Mouse (Mus musculus) kidney, adult 8-10 months (tissue): ENCODE measurements around the gene Cd22.
"Not testable (repeated sequence)": the region's sequence is repeated elsewhere in the genome, so short reads cannot be mapped to it uniquely, and the experiment has no call there.

Experiments used
- DNase-seq, 2 experiments: peaks; one replicate each; pipeline ENCODE4 v3.0.0; 2022

Gene Cd22

DNA sequence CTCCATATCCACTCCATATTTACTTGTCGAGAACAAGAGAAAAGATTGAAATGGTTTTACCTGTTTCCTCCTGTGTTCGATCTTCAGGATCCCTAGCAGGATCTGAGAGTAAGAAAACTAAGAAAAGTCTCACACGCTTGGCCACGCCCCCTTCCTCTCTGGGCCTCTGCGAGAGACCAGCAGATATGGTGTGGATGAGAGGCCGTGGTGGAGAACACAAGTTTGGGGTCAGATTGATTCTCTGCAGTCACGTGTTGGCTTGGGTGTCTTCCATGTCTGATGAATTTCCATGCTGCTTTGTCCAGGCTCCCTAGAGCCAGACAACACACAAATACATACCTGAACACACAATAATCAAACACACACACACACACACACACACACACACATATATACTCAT is at the start of gene Cd22:
Cd22 (minus strand) TSS at position 167 of the 400 bp plus-strand sequence.
- no peak for DNase-seq

DNA sequence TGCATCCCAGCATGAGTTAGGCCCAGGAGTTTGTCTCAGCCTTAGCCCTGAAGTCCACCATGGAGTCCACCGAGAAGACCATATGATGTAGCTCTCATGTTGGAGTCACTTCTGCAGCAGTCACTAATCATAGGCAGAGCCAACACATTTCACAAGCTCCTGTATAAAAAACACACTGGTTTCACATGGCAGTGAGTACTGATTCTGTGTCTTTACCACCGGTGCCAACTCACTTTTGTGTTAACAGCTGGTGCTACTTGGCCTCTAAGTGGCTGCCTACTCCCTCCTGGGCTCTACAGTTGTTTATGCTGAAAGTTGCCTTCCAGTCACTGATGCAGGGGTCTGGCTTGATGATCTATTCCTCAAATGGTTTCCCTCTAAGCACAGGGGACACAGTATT is 44.4 kb upstream of the Cd22 start, which contains the start of gene Hamp2:
Hamp2 (minus strand) TSS at position 101 of the 400 bp plus-strand sequence.
- DNase-seq = not testable (repeated sequence)

DNA sequence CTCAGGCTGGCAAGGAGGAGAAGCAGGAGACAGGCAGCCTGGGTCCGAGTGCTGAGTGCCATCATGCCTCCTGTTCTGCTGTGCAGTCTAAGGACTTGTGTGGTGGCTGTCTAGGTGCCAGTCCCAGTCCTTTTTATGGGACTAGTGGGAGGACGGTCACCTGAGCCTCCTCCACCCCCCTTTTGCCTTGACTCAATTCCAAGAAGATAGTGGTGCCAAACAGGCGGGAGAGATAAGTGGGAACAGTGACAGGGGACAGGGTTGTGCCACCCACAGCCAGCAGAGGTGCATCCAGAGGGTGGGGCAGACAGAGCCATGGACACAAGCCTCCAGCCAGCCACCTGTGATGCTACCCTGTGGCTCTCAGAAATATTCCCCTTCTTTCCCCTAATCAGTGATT is 43.9 kb upstream of the Cd22 start:
- no peak for DNase-seq

GRCm38 (mm10) chr7:30922490-30922889 is 42.3 kb upstream of the Cd22 start:
- not testable (repeated sequence) for DNase-seq

- no peak for DNase-seq
These were observed 40.1 kb upstream of the Cd22 start for GRCm38 (mm10) chr7:30920217-30920616.

DNA sequence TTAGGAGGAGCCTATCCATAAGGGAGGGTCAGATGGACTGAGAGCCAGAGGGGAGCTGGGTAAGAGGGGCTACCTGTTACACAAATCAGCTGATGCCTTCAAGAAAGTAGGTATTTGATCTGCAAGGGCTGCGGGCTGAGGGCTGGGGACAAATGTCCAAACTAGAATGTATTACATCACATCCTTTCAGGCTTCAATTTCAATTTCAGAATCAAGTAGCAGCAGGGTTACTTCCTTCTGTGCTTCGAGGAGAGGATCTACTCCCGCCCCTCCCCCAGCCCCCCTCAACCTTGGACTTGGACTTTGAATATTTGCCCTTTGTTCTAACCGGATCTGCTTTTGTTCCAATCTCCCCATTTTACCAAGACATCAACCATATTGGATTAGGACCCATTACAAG is 37.1 kb upstream of the Cd22 start:
- no peak for DNase-seq

GRCm38 (mm10) chr7:30916713-30917112 is 36.6 kb upstream of the Cd22 start:
- DNase-seq = no peak

DNA sequence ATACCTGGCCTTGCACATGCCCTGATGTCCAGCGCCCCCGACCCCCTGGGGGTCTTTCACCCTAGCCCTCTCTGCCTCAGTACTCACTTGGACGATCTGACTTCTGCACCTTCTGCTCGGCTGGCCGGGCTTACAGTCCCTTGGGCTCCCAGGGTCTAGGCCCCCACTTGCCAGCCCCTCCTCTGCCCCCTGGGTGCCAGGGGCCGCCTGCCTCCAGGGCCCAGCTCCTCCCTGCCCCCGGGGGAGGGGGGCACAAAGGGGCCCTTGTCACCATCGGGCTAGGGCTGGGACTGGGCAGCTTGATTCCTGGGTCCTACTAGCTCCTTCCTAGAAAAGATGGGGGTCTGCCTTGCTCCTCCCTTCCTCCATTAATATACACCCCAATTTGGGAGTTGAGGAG is 34.6 kb upstream of the Cd22 start, which contains the start of gene Mag:
Mag (minus strand) TSS at position 142 of the 400 bp plus-strand sequence.
- no peak for DNase-seq

DNA sequence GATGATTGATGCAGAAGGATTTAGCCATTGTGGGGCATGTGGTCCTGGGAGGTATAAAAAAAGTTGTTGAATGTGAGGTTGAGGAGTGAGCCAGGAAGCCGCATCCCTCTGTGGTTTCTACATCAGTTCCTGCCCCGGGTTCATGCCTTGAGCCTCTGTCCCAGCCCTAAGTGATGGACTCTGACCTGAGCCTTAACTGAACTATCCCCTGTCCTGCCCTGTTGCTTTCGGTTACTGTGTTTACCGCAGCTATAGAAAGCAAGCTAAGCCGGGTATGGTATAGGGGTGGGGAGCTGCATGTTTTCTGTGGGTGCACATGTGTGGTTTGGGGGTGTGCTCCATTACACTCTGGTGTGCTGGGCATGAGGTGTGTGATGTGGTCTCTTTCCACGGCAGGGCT is 29.6 kb upstream of the Cd22 start:
- no peak for DNase-seq

DNA sequence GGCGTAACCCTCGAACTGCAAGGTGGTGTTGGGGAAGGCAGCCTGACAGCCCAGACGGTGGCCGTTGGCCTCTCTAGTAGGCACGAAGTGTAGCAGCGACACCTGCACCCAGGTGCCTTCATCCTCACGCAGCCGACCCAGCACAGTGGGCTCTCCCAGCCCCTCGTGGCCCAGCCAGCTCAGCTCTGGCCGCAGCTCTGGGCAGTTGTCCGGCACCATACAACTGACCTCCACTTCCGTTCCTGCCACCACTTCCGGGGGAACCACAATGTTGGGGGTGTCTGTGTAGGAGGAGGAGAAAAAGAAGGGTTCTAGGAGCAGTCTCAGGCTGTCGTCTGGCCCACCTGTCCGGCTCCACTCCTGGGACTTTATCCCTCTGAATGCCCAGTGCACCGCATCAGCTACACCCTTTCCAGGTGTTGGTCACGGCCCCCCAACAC is 28.9 kb upstream of the Cd22 start:
- DNase-seq = no peak

DNA sequence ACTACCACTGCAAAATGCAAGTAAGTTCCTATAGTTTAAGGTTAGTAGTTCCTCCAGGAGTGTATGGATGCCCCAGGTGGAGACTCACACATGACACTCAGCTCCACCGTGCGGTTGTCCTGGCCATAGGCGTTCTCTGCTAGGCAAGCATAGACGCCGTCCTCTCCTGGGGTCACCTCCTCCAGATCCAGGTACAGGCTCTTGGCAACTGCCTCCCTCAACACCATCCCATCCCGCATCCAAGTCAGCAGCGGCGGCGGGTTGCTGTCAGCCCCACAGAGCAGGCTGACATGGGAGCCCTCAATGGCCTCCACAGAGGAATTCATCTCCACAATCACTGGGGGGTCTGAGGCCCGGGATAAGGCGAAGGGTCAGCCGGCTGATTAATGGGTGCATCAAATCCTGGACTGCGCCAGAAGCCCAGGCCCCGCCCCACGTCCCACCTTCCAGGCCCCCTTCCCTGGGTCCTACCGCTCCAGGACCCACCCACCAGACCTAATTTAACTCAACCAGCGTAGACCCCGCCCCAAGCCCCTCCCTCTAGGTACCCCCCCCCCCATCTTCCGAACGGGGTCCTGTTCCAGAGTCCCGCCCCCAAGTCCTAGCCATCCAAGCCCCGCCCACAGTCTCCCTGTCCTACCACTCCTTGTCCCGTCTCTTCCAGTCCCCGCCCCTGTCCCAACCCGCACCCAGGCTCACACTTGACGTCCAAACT is 28.3 kb upstream of the Cd22 start:
- DNase-seq = no peak

DNA sequence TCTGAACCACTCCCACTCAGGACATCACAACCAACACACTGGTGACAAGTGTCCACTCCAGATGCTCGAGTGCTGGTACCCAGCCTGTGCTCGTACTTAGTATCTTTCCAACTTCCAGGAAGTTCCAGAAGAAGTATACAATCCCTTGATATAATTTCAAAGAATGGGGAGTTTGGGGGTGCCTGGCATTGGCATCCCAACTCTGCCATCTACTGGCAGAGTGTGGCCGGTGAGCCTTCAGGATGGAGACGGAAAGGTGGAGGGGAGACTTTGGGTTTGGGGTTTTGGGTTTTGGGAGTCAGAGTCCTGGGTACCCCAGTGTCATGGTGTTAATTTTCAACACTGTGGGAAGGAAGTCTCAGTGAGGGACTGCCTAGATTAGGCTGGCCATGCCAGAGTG is 23.9 kb upstream of the Cd22 start:
- no peak for DNase-seq

GRCm38 (mm10) chr7:30895217-30895616 is 15.1 kb upstream of the Cd22 start:
- no peak for DNase-seq

- peak in 1 of 2 experiments; percentile 41 for DNase-seq
These were observed 12.4 kb upstream of the Cd22 start for GRCm38 (mm10) chr7:30892515-30892914.

DNA sequence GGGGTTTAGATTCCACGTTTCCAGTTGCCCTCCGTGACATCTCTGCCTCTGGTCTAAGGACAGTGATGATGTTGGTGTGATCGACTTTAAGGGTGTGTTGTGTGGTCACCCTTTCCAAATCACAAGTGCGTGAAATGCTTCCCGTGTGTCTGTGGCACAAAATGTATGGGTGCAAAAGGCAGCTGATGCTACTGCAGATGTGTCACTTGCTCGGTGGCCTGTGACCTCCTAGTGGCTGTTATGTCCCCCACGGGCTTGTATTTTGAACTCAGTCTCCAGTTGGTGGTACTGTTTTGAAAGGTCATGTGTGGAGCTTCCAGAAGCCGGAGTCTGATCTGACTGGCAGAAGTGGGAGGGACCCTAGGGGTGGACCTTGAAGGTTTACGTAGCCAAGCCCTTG is 11.6 kb upstream of the Cd22 start:
- no peak for DNase-seq

DNA sequence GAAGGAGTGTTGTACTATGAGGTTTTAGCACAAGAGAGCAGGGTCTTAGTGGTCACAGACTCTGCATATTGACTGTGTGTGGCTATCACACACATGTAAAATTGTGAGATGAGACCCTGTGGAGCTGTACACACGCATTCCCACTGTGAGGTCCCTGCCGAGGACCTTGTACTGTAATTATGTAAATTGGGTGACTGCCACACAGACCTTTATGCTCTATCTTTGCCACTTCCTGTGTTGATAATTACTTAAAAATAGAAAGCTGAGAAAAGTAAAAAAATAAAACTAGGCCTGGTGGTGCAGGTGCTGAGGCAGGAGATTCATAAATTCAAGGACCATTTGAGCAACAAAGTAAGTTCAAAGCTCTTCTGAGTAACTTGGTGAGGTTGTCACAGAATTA is 10.5 kb upstream of the Cd22 start:
- DNase-seq = no peak

GRCm38 (mm10) chr7:30888786-30889185 is 8.6 kb upstream of the Cd22 start:
- no peak for DNase-seq

GRCm38 (mm10) chr7:30887568-30888188 is 7.5 kb upstream of the Cd22 start:
- DNase-seq = no peak

DNA sequence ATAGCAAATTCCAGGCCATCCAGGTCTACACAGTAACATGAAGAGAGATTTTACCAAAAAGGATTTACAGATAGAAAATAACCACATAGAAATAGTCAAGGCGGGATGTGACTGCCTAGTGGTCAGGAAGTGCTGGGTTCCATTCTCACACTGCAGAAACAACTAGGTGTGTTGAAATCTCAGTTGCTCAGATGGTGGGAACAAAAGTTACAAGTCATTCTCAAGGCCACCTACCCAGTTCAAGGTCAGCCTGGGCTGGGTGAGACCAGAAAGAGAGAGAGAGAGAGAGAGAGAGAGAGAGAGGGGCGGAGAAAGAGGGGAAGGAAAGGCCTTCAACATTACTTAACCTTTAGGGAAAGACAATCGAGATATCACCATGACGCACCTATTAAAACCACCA is 6.7 kb upstream of the Cd22 start:
- DNase-seq = no peak

DNA sequence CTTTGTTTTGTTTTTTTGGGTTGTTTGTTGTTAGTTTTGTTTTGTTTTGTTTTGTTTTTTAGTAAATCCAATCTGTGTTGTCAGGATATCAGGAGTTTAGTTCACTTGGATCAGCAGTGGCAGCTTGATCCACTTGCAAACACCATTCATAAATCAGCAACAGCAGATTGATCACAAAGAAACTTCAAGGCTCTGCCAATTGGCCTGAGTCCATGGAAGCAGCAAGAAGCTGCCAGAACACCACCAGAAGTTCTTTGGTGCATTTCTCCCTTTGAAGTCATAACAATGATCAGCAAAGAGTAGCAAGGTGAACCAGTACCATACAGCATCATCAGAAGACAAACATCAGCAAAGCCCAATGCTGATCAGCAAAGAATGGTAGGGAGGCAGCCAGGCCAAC is 3.9 kb upstream of the Cd22 start:
- no peak for DNase-seq

DNA sequence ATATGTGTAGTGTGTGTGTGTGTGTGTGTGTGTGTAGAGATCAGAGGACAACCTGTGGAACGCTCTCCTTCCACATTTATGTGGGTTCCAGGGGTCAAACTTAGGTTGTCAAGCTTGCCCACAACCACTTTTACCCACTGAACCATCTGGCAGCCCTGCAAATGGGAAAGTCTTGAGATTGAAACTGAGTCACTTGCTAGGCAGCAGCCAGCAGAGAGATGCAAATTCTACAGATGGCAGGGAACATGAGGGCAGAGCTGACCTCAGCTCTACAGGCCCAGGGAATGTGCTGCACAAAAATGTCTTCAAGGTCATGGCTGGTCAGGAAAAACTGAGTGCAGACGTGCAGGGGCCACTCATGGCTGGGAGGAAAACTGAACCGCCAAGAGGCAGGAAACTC is 1.2 kb upstream of the Cd22 start:
- DNase-seq = no peak

DNA sequence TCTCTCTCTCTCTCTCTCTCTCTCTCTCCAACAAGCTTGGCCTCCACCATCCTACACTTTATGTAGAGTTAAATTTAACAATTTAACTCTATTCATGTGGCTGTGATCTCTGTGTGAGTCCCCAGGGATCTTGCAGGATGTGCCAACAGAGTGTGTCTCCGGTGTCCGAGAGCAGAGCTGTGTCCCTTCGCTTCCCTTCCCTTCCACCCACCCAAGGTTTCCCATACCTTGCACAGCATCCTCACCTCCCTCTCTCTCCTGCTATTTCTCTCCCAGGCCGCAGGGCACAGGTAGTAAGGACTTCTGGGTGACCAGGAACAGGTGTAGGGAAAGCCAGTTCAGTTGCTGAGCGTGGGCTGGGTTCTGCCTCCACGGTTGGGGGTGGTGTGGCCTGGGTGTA is 1.2 kb downstream of the Cd22 start:
- no peak for DNase-seq

- peak; percentile 49 to 82 for DNase-seq
These were observed 7.1 kb downstream of the Cd22 start for GRCm38 (mm10) chr7:30873083-30873482.

GRCm38 (mm10) chr7:30863386-30863785 is 16.8 kb downstream of the Cd22 start:
- no peak for DNase-seq

- DNase-seq = no peak
These were observed 18.7 kb downstream of the Cd22 start, which contains the start of gene Ffar1 for GRCm38 (mm10) chr7:30861464-30861863. Ffar1 (minus strand) TSS chr7:30861564.
